Mouse (Mus musculus) forebrain, embryonic 15.5 days (tissue): ENCODE measurements around the gene Ckm. TPM values are rescaled to one million over a fixed set of nuclear protein-coding genes. Genes with fewer than 3 reads are reported as not detected.
A peak's percentile ranks its signal among the peaks of the same experiment; 100 is the strongest.

Experiments used
- ATAC-seq: fragments of 200-750 bp; cut with Nextera tagmentation; replicated peaks from 2 replicates; pipeline ENCODE4 v1.8.0; 2017; ENCODE audit warnings: mild to moderate bottlenecking, moderate TSS enrichment, moderate library complexity
- H3K27ac ChIP-seq: fragments of 300-500 bp; sonication (generic); replicated peaks from 2 replicates; pipeline ENCODE4 v1.5.1; 2015; ENCODE audit warnings: mild to moderate bottlenecking, inconsistent platforms
- H3K27me3 ChIP-seq: fragments of 300-500 bp; sonication (generic); 2 replicates; pipeline ENCODE4 v1.6.1; 2015; ENCODE audit warnings: inconsistent platforms
- H3K36me3 ChIP-seq: fragments of 300-500 bp; sonication (generic); 2 replicates; pipeline ENCODE4 v1.6.1; 2015; ENCODE audit warnings: mild to moderate bottlenecking, inconsistent platforms
- H3K4me1 ChIP-seq: fragments of 300-500 bp; sonication (generic); 2 replicates; pipeline ENCODE4 v1.6.1; 2015; ENCODE audit warnings: inconsistent platforms
- H3K4me2 ChIP-seq: fragments of 300-500 bp; sonication (generic); replicated peaks from 2 replicates; pipeline ENCODE4 v1.6.1; 2015; ENCODE audit warnings: mild to moderate bottlenecking, inconsistent platforms
- H3K4me3 ChIP-seq: fragments of 300-500 bp; sonication (generic); 2 replicates; pipeline ENCODE4 v1.5.1; 2015; ENCODE audit warnings: mild to moderate bottlenecking, inconsistent platforms
- H3K9ac ChIP-seq: fragments of 300-500 bp; sonication (generic); replicated peaks from 2 replicates; pipeline ENCODE4 v1.6.1; 2015; ENCODE audit warnings: mild to moderate bottlenecking, inconsistent platforms
- H3K9me3 ChIP-seq: fragments of 300-500 bp; sonication (generic); 2 replicates; pipeline ENCODE4 v1.6.1; 2016; ENCODE audit warnings: inconsistent platforms
- WGBS: fragments of 180-500 bp; shearing (Covaris S2); methylation state at CpG from one replicate; pipeline ENCODE4 v1.1.7; 2015; ENCODE audit warnings: mixed read lengths; 5-methylcytosine and 5-hydroxymethylcytosine counted together
- polyA plus RNA-seq: library from polyadenylated mRNA; unstranded; fragments of >200 nt; fragmentation: Nextera tagmentation; extraction: Ambion mirVana; gene quantifications from 2 replicates; pipeline ENCODE4 v1.2.1, GENCODE M21; 2015

The Ckm gene
- polyA plus RNA-seq, 1 experiment from 2014 or later = 0.31 TPM

GRCm38 (mm10) chr7:19365376-19365775 lies 39.2 kb upstream of the Ckm start:
- Histone ChIP-seq H3K9me3 (no peaks in the 10 kb centered on the region), H3K4me1 (peaks cover 23% of the 10 kb centered on the region), H3K27ac (no peak overlapping the region), H3K4me2 (no peak overlapping the region), H3K4me3 (no peak overlapping the region), H3K9ac (no peak overlapping the region), H3K27me3 (no peaks in the 10 kb centered on the region), H3K36me3 (no peaks in the 10 kb centered on the region)
- WGBS = 83% methylated on average over 4 of the region's 4 CpGs
- ATAC-seq = no peak

DNA sequence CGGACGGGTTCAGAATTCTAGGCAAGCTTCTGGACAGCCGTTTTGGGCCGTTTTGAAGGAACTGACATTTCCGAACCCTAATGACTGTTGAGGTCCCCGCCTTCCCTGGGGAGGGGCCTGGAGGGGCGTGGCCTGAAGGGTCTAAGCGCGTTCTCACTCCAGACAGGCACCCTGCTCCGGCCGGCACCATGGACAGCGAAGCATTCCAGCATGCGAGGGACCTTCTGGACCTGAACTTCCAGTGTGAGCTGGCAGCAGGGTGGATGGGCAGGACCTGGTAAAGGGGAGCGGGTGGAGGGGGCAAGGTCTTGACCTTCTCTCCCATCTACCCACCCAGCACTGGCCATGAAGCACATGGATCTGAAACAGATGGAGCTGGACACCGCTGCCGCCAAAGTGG lies 36.2 kb upstream of the Ckm start:
- Histone ChIP-seq H3K4me3 (no peak overlapping the region), H3K9me3 (no peaks in the 10 kb centered on the region), H3K9ac (no peak overlapping the region), H3K4me2 (no peak overlapping the region), H3K27me3 (no peaks in the 10 kb centered on the region), H3K36me3 (no peaks in the 10 kb centered on the region), H3K4me1 (peaks cover 4% of the 10 kb centered on the region), H3K27ac (no peak overlapping the region)
- no peak for ATAC-seq
- WGBS = 26% methylated on average over 16 of the region's 16 CpGs

DNA sequence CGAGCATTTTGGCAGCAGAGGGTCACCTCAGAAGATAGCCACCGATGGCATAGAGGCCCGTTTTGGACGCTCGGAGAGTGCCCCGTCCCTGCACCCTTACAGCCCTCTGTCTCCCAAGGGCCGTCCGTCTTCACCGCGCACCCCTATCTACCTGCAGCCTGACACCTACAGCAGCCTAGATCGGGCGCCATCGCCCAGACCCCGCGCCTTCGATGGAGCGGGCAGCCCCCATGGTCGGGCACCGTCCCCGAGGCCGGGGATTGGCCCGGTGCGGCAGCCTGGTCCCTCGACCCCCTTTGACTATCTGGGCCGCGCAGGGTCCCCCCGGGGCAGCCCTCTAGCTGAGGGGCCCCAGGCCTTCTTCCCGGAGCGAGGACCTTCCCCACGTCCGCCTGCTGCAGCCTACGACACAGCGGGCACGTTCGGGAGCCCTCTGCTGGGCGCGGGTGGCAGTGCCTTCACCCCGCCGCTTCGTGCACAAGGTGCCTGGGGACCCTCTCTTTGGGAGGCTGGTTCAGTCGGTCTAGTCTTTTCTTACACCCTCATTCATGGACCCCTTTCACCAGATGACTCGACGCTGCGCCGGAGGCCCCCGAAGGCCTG lies 34.7 kb upstream of the Ckm start:
- Histone ChIP-seq H3K9ac (peak overlapping the region; percentile 71), H3K36me3 (no peaks in the 10 kb centered on the region), H3K4me1 (peaks cover 4% of the 10 kb centered on the region), H3K4me2 (peak overlapping the region; percentile 73), H3K27me3 (no peaks in the 10 kb centered on the region), H3K9me3 (no peaks in the 10 kb centered on the region), H3K4me3 (peak overlapping the region; percentile 45), H3K27ac (no peak overlapping the region)
- ATAC-seq = peak; percentile 89
- WGBS = 8% methylated on average over 46 of the region's 46 CpGs

DNA sequence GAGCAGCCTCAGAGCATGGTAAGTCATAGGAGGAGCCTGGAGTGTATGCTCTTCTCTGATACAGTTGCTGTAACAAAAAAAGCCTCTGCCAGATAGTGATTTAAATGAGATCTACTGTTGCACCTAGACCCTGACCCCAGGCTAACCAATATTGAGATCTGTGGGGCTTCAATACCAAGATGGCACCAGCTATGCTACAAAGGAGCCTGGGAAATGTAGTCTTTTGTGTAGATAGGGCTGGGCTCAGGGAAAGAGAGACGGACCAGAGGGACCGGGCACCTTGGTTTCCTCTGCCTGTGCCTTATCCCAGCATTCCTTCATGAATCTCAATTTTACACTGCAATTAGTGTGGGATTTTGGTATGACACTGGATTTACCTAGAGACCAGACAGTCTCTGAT lies 31.2 kb upstream of the Ckm start:
- Histone ChIP-seq H3K4me2 (no peak overlapping the region), H3K9ac (no peak overlapping the region), H3K27ac (no peak overlapping the region), H3K36me3 (no peaks in the 10 kb centered on the region), H3K9me3 (no peaks in the 10 kb centered on the region), H3K27me3 (no peaks in the 10 kb centered on the region), H3K4me3 (no peak overlapping the region), H3K4me1 (peaks cover 4% of the 10 kb centered on the region)
- 89% methylated on average over 2 of the region's 2 CpGs for WGBS
- no peak for ATAC-seq

DNA sequence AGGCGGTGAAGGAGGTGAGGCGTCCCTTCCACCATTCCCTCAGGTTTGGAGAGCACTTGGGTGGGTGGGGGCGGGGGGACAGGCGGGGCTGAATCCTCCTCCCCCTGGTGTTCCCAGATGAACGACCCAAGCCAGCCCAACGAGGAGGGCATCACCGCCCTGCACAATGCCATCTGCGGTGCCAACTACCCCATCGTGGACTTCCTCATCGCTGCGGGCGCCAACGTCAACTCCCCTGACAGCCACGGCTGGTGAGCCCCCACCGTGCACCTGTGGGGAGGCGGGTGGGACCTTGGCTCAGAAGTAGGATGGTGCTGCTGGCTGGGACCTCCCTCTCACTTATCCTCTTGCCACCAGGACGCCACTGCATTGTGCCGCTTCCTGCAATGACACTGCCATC lies 29.2 kb upstream of the Ckm start:
- no peak overlapping the region for H3K27ac ChIP-seq
- no peaks in the 10 kb centered on the region for H3K4me1 ChIP-seq
- no peak; the same call in 1 of the 2 replicates for ATAC-seq
- H3K9me3 ChIP-seq = no peaks in the 10 kb centered on the region
- WGBS = 85% methylated on average over 18 of the region's 18 CpGs
- no peaks in the 10 kb centered on the region for H3K36me3 ChIP-seq
- H3K4me3 ChIP-seq = no peak overlapping the region
- no peak overlapping the region for H3K4me2 ChIP-seq
- H3K9ac ChIP-seq = no peak overlapping the region
- no peaks in the 10 kb centered on the region for H3K27me3 ChIP-seq

DNA sequence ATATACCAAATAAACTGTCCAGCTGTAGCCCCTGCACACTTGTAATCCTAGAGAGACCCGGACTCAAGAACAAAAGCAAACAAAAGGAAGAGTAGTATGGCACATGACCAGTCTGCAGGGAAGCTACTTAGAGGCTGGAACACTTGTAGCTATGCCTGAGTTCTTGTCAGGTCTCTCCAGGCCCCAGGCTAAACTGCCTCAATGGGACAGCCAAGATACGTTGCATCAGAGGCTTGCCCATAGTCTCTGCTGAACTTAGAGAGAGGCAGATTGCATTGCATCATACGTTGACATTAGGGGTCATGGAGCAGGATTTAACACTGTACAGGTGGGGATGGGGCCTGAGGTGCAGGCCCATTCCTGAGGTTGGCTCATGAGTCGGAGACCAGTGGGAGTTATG lies 28.6 kb upstream of the Ckm start:
- 90% methylated on average over 4 of the region's 4 CpGs for WGBS
- no peak for ATAC-seq
- H3K4me2 ChIP-seq = no peak overlapping the region

DNA sequence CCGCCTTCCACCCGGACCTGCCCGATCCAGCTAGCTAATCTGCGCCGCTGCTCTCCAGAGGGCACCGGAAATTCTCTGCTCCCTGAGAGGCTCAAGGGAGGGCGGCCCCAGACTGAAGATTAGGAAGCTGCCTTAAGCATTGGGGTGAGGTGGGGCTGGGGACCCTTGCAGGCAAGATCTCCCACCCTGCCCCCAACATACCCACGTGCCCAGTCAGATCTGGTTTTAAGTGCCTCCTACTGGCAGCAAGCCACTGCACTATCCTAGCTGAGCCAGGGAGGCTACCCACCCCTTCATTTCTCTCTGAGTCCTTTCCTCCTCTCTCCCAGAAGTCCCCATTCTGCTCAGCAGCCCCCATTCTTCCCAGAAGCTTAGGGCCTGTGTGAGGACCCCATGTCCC lies 26.5 kb upstream of the Ckm start:
- Histone ChIP-seq H3K9me3 (no peaks in the 10 kb centered on the region), H3K27ac (no peak overlapping the region), H3K4me1 (peaks cover 8% of the 10 kb centered on the region), H3K9ac (no peak overlapping the region), H3K27me3 (no peaks in the 10 kb centered on the region), H3K4me2 (no peak overlapping the region), H3K36me3 (no peaks in the 10 kb centered on the region), H3K4me3 (no peak overlapping the region)
- no peak for ATAC-seq
- WGBS = 71% methylated on average over 8 of the region's 8 CpGs

More for the DNA sequence above, 28.6 kb upstream of the Ckm start:
- Histone ChIP-seq H3K27me3 (no peaks in the 10 kb centered on the region), H3K9ac (no peak overlapping the region), H3K4me1 (no peaks in the 10 kb centered on the region), H3K4me3 (no peak overlapping the region), H3K27ac (no peak overlapping the region), H3K36me3 (no peaks in the 10 kb centered on the region), H3K9me3 (no peaks in the 10 kb centered on the region)

GRCm38 (mm10) chr7:19381377-19382165 lies 23.0 kb upstream of the Ckm start, which contains the start of gene Ercc2:
Gene Ercc2 (plus strand): TSS chr7:19382010.
- H3K4me3 ChIP-seq = peak within 1 kb of the TSS; percentile 71
- H3K4me1 ChIP-seq = peaks cover 22% of the 10 kb centered on the region
- ATAC-seq = peak; percentile 95
- peak within 1 kb of the TSS; percentile 62 for H3K4me2 ChIP-seq
- H3K9me3 ChIP-seq = no peaks in the 10 kb centered on the region
- peaks cover 21% of the 10 kb centered on the region for H3K36me3 ChIP-seq
- H3K27me3 ChIP-seq = no peaks in the 10 kb centered on the region
- peak within 1 kb of the TSS; percentile 76 for H3K9ac ChIP-seq
- whole genome bisulfite sequencing = 6% methylated on average over 48 of the region's 48 CpGs
- peak within 1 kb of the TSS; percentile 32; the same call in 1 of the 2 replicates for H3K27ac ChIP-seq

GRCm38 (mm10) chr7:19382166-19382541 lies 22.4 kb upstream of the Ckm start:
- peak overlapping the region; percentile 76 for H3K9ac ChIP-seq
- peak overlapping the region; percentile 32; the same call in 1 of the 2 replicates for H3K27ac ChIP-seq
- WGBS = under 1% methylated on average over 32 of the region's 37 CpGs
- H3K36me3 ChIP-seq = peaks cover 27% of the 10 kb centered on the region
- ATAC-seq = no peak; the same call in 1 of the 2 replicates
- no peaks in the 10 kb centered on the region for H3K27me3 ChIP-seq
- no peaks in the 10 kb centered on the region for H3K9me3 ChIP-seq
- peaks cover 22% of the 10 kb centered on the region for H3K4me1 ChIP-seq
- peak overlapping the region; percentile 71 for H3K4me3 ChIP-seq
- peak overlapping the region; percentile 62 for H3K4me2 ChIP-seq

DNA sequence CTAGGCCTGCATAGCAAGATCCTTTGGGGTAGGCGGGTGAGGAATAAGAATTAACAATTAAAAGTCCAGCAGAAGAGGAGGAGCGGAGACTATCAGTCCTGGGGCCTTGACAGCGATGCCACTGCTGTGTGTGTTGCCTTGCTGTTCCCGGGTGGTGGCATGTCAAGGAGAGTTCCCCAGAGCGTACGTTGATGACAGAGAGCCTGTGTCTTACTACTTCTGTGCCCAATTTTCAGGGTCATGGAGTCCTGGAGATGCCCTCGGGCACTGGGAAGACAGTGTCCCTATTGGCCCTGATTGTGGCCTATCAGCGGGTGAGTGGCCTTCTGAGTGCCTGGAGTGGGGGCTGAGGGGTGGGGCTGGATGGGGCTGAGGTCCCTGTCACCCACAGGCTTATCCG lies 20.9 kb upstream of the Ckm start:
- Histone ChIP-seq H3K36me3 (peaks cover 40% of the 10 kb centered on the region), H3K4me2 (no peak overlapping the region), H3K4me3 (no peak overlapping the region), H3K27me3 (no peaks in the 10 kb centered on the region), H3K9ac (no peak overlapping the region), H3K27ac (no peak overlapping the region), H3K4me1 (peaks cover 22% of the 10 kb centered on the region), H3K9me3 (no peaks in the 10 kb centered on the region)
- WGBS = 91% methylated on average over 9 of the region's 9 CpGs
- ATAC-seq = no peak

DNA sequence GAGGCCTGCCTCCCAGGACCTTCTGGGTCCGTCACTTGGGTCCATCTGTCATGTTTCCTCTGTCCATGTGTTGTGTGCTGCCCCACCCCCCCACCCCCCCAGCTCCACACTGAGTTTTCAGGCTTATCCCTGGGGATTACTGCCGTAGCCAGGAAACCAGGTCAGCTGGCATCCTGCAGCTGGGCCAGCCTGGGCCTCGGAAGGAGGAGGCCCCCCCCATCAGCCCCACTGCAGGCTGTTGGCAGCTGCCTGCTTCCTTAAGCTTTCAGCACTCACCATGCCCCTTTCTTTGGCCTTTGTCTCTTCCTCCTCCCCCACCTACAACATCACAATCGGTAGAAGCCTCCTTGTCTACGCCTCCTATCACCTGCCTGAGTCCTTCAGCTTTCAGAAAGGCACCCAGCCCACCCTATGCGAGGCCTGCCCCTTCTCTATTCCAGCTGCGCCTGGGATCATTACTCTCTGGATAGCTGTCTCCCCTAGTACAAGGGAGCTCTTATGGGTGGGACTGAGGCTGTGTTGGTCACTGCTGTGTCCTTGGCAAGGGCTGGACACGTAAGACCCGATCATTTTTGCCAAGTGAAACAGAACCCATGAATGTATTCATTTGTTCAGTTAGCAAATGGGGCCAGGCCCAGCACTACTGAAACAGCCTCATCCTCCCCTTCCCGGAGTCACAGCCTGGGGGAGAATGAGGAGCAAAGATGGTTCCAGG lies 15.7 kb upstream of the Ckm start:
- WGBS = 66% methylated on average over 10 of the region's 10 CpGs
- Histone ChIP-seq H3K9me3 (no peaks in the 10 kb centered on the region), H3K4me3 (no peak overlapping the region), H3K4me1 (peaks cover 6% of the 10 kb centered on the region), H3K36me3 (peaks cover 87% of the 10 kb centered on the region), H3K27ac (no peak overlapping the region), H3K9ac (no peak overlapping the region), H3K27me3 (no peaks in the 10 kb centered on the region), H3K4me2 (no peak overlapping the region)
- ATAC-seq = no peak

DNA sequence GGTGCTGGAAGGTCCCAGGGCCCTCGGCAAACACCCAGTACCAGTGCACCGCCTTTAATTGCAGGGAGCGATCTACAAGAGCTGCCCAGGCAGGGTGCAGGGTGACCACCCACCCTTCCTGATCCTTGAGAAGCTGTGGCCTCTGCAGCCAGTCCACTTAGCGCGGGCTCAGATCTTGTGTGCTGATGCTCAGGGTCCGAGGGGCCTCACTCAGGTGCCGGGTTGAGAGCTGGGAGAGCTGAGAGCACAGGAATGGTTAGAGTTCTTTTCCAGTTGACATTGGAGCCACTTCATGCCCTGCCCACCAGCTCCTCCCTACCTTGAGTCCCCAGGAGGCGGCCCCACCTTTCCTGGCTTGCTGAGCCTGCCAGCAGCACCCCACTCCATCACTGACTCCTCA lies 10.1 kb upstream of the Ckm start:
- 90% methylated on average over 8 of the region's 8 CpGs for WGBS

More for the DNA sequence above, 10.1 kb upstream of the Ckm start:
- Histone ChIP-seq H3K4me1 (peaks cover 3% of the 10 kb centered on the region), H3K4me2 (no peak overlapping the region), H3K9ac (no peak overlapping the region), H3K9me3 (no peaks in the 10 kb centered on the region), H3K27me3 (peaks cover 3% of the 10 kb centered on the region; the same call in 1 of the 2 replicates), H3K4me3 (no peak overlapping the region), H3K36me3 (peaks cover 61% of the 10 kb centered on the region), H3K27ac (no peak overlapping the region)
- no peak for ATAC-seq
